Mouse (Mus musculus): ENCODE results near the gene Arhgef7. TPM values are rescaled to one million over a fixed set of nuclear protein-coding genes. Genes with fewer than 3 reads are reported as not detected.

Gene Arhgef7
- polyA plus RNA-seq (2012; rRNA removed; ENCODE audit: low replicate concordance) = 22.5 and 22.7 TPM in 2 replicates

DNA sequence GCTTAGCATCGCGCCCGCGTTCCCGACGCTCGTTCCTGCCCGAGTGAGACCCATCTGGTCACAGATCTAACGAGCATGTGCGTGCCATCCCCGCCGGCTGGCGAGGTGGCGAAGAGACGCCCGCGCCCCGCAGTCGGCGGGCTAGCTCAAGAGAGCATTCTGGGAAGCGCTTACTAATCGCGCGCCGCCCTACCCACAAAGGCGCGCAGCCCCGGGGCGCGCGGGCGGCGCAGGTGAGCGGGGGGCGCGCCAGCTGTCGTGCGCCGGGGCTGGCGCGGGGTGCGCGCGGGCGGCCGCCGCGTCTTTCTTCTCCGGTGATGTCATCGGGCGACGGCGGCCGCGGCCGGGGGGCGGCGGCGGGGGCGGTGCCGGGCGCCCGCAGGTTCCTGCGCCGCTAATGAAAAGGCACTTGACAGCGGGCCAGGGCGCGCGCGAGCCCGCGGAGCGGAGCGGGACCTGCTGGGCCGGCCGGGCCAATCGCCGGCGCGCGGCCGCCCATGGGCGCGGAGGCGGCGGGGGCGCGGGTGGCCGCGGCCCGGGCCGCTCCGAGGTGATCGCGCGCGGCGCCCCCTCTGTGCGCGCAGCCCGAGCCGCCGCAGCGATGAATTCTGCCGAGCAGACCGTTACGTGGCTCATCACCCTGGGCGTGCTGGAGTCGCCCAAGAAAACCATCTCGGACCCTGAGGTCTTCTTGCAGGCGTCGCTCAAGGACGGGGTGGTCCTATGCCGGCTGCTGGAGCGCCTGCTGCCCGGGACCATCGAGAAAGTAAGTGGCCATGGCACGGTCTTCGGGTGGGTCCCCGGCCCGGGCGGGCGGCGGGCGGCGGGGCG lies at the start of gene Arhgef7:
Gene Arhgef7, plus strand, starts transcription at position 71 of the 831 bp plus-strand sequence.

GRCm38 (mm10) chr8:11701033-11701362 lies 26.5 kb upstream of the Arhgef7 start, which contains the start of gene 1700016D06Rik:
TSS of gene 1700016D06Rik (minus strand) at chr8:11701063.

DNA sequence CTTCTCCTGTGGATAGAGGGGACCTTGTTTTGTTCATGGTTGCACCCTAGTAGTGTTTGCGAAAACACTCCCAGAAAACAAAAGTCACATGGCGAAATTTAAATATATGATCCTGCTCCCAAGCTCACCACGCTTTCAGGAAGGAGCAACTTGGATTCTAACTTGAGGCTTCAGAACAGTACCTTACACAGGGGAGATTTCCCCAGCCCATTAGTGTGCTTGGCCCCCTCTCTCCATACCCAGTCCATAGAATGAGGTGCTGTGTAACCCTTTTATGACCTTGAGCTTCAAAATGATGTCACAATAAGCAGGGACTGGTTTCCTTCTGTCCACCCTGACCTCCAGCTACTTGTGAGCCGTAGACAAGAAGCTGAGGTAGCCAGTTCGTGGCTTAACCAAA lies 112.7 kb downstream of the Arhgef7 start, which contains the start of gene Tex29:
Gene Tex29, plus strand, starts transcription at position 301 of the 400 bp plus-strand sequence.

Other genes starting within 250 kb of the Arhgef7 start
- gene Rab20, start 249.0 kb upstream of the Arhgef7 start, polyA plus RNA-seq (2012; rRNA removed; ENCODE audit: low replicate concordance) = 19.4 and 34.6 TPM in 2 replicates
- gene Naxd, start 230.2 kb upstream of the Arhgef7 start, polyA plus RNA-seq (2012; rRNA removed; ENCODE audit: low replicate concordance) = 74.4 and 94.8 TPM in 2 replicates
- 41.7 and 67.3 TPM in 2 replicates for gene Cars2, start 176.9 kb upstream of the Arhgef7 start, polyA plus RNA-seq (2012; rRNA removed; ENCODE audit: low replicate concordance)
- gene Ing1, start 172.2 kb upstream of the Arhgef7 start, polyA plus RNA-seq (2012; rRNA removed; ENCODE audit: low replicate concordance) = 6.1 and 8.2 TPM in 2 replicates
- gene Ankrd10, start 92.0 kb upstream of the Arhgef7 start, polyA plus RNA-seq (2012; rRNA removed; ENCODE audit: low replicate concordance) = 29.7 and 36.5 TPM in 2 replicates
- not detected in 2 replicates for gene 1700016D06Rik, start 26.7 kb upstream of the Arhgef7 start, polyA plus RNA-seq (2012; rRNA removed; ENCODE audit: low replicate concordance)
- gene Tex29, start 112.8 kb downstream of the Arhgef7 start, polyA plus RNA-seq (2012; rRNA removed; ENCODE audit: low replicate concordance) = not detected in 2 replicates

Data from duodenum, adult 2 months (tissue).